Mouse (Mus musculus) C2C12 (cell line): ENCODE data around the gene Tmem121b.

Source experiments
- CTCF ChIP-seq: IDR thresholded peaks from one replicate; pipeline ENCODE4 v1.5.1; 2011; ENCODE audit not compliant: control insufficient read depth, insufficient read depth, insufficient read length
- MAX ChIP-seq: IDR thresholded peaks from one replicate; pipeline ENCODE4 v1.6.1; 2011; ENCODE audit warnings: mild to moderate bottlenecking, control low read depth
- USF1 ChIP-seq: IDR thresholded peaks from one replicate; pipeline ENCODE4 v1.6.1; 2011; ENCODE audit warnings: low read depth, mild to moderate bottlenecking, control low read depth, moderate library complexity

DNA sequence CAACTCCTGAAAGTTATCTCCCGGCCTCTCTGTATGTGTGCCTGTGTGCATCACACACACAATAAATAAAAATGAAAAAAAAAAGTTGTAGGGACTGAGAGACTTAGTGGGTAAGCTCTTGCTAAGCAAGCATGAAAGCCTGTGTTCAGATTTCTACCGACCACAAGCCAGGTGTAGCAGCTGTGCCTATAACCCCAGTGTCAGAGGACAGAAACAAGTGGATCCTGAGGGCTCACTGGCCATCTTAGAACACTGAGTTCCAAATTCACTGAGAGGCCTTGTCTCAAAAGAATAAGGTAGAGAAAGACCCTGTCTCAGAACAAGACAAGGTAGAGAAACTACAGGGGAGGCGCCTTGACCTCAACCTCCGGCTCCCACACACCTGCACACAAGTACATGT lies 25.3 kb downstream of the Tmem121b start:
- TF ChIP-seq CTCF (no peak), MAX (no peak), USF1 (no peak)
